Mouse (Mus musculus): ENCODE data around the gene Ovol1.

DNA sequence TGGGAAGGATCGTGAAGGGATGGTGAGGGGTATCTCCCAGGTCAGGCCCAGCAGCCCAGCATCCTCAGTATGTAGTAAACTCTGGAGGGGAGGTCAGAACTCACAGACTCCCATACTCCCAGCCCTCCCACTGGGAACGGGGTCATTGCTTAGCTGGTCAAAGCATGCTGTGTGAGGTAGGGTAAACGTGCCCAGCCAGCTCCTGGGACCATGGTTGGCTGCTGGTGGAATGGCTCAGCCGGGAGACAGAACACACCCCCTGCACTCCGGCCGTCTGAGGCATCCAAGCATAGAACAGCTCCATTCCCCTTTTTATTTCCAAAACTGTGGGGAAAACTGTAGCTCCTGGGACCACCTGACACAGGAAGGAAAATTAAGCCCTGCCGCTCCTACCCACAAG is 2.3 kb downstream of the Ovol1 start:
- TF ChIP-seq CTCF (conservative IDR thresholded peaks at IDR 0.05; ENCODE audit: low read length) = no peak
- TF ChIP-seq NANOG (IDR thresholded peaks at IDR 0.05; ENCODE audit: borderline replicate concordance, low read length) = no peak

Data from E14TG2a.4 (cell line).